Mouse (Mus musculus) stomach, embryonic 14.5 days (tissue): ENCODE data around the gene Gm11444. TPM values are rescaled to one million over a fixed set of nuclear protein-coding genes. Genes with fewer than 3 reads are reported as not detected.

Experiments
- ATAC-seq: fragments of 200-750 bp; cut with Nextera tagmentation; 2 replicates; pipeline ENCODE4 v1.8.0; 2017; ENCODE audit warnings: low read depth, moderate TSS enrichment; ENCODE audit not compliant: insufficient number of reproducible peaks, insufficient read depth, low FRiP score
- H3K27ac ChIP-seq: fragments of 300-500 bp; sonication (generic); 2 replicates; pipeline ENCODE4 v1.5.1; 2014; ENCODE audit warnings: mild to moderate bottlenecking, low read length, moderate library complexity, mixed read lengths
- H3K27me3 ChIP-seq: fragments of 300-500 bp; sonication (generic); 2 replicates; pipeline ENCODE4 v1.6.1; 2014; ENCODE audit warnings: low read length, control low read depth, mixed read lengths; ENCODE audit not compliant: control insufficient read depth, insufficient read depth
- H3K36me3 ChIP-seq: fragments of 300-500 bp; sonication (generic); 2 replicates; pipeline ENCODE4 v1.6.1; 2014; ENCODE audit warnings: mild to moderate bottlenecking, control low read depth, low read length, moderate library complexity, mixed read lengths; ENCODE audit not compliant: control insufficient read depth, insufficient read depth
- H3K4me1 ChIP-seq: fragments of 300-500 bp; sonication (generic); 2 replicates; pipeline ENCODE4 v1.6.1; 2014; ENCODE audit warnings: low read length, control low read depth, mixed read lengths; ENCODE audit not compliant: control insufficient read depth, insufficient read depth
- H3K4me2 ChIP-seq: fragments of 300-500 bp; sonication (generic); replicated peaks from 2 replicates; pipeline ENCODE4 v1.6.1; 2014; ENCODE audit warnings: low read depth, low read length, control low read depth
- H3K4me3 ChIP-seq: fragments of 300-500 bp; sonication (generic); 2 replicates; pipeline ENCODE4 v1.5.1; 2014; ENCODE audit warnings: low read depth, low read length, control low read depth
- H3K9ac ChIP-seq: fragments of 300-500 bp; sonication (generic); replicated peaks from 2 replicates; pipeline ENCODE4 v1.6.1; 2014; ENCODE audit warnings: low read depth, mild to moderate bottlenecking, control low read depth, low read length, moderate library complexity, mixed read lengths
- H3K9me3 ChIP-seq: fragments of 300-500 bp; sonication (generic); 2 replicates; pipeline ENCODE4 v1.6.1; 2016; ENCODE audit warnings: low read depth, low read length, control low read depth; ENCODE audit not compliant: control insufficient read depth
- WGBS: fragments of 180-500 bp; shearing (Covaris S2); extraction: QIAGEN DNeasy Blood & Tissue Kit; methylation state at CpG from one replicate; pipeline ENCODE4 v1.1.7; 2014; 5-methylcytosine and 5-hydroxymethylcytosine counted together
- polyA plus RNA-seq: library from polyadenylated mRNA; unstranded; fragments of >200 nt; fragmentation: Nextera tagmentation; extraction: Ambion mirVana; gene quantifications from 2 replicates; pipeline ENCODE4 v1.2.1, GENCODE M21; 2014

Gm11444 gene
- polyA plus RNA-seq, 1 experiment from 2014 or later = not detected

DNA sequence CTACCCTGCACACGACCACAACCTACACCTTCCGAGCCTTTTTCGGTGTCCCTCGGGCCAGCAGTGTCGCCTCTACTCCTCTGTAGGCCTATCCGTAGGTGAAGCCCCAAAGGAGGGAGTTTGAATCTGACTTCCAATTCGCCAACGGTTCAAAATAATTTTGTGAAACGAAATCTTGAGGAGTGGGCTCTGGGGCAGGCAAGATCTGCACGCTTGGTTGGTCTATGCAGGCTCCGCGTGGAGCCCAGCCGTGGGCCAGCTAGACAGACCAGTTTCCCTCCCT, 40.4 kb upstream of the Gm11444 start:
- Histone ChIP-seq H3K27ac (no peak overlapping the region), H3K4me1 (peaks cover 10% of the 10 kb centered on the region), H3K4me3 (no peak overlapping the region), H3K9me3 (no peaks in the 10 kb centered on the region), H3K4me2 (no peak overlapping the region), H3K36me3 (no peaks in the 10 kb centered on the region), H3K9ac (no peak overlapping the region), H3K27me3 (peaks cover 56% of the 10 kb centered on the region)
- WGBS = 5% methylated on average over 13 of the region's 13 CpGs
- no peak for ATAC-seq

DNA sequence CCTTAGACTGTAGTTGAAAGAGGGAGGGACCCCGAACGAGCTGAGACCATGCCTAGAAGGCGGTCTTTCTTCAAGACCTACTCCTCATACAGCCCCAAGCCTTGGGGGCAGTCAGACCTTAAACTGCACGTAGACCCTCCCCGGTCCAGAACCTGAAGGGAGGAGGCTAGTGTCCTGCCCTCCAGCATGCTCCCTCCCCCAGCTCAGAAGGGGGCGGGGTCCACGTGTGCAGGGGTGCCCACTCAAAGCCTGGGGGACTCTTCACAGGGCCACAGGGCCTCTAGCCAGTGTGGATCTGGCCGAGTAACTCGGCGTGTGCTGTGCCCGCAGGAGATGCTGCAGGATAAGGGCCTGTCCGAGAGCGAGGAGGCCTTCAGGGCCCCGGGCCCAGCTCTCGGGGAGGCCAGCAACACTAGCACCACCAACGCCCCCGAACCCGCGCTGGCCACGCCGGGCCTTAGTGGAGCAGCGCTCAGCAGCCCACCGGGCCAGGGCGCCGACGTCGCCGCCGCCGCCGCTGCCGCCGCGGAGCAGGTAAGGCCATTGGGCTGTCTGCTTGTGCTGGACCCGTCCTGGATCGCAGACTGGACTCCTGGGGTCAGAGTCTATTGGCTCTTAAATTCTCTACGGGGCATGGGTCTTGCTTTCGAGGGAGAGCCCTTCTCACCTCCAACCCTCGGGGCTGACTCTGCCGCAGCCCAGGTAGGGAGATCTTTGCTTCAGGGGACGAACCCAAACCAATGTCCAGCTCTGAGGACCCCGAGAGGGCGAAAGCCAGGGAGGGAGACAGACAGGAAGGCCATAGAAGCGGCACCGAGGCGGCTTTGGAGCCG, 39.8 kb upstream of the Gm11444 start:
- no peak for ATAC-seq
- no peaks in the 10 kb centered on the region for H3K36me3 ChIP-seq
- WGBS = 11% methylated on average over 47 of the region's 47 CpGs
- H3K4me2 ChIP-seq = no peak overlapping the region
- H3K27ac ChIP-seq = no peak overlapping the region
- no peaks in the 10 kb centered on the region for H3K9me3 ChIP-seq
- no peak overlapping the region for H3K9ac ChIP-seq
- H3K27me3 ChIP-seq = peaks cover 60% of the 10 kb centered on the region
- no peak overlapping the region for H3K4me3 ChIP-seq
- H3K4me1 ChIP-seq = peaks cover 10% of the 10 kb centered on the region

GRCm38 (mm10) chr11:85889056-85889729, 39.1 kb upstream of the Gm11444 start:
- Histone ChIP-seq H3K36me3 (no peaks in the 10 kb centered on the region), H3K9ac (no peak overlapping the region), H3K9me3 (no peaks in the 10 kb centered on the region), H3K4me1 (peaks cover 10% of the 10 kb centered on the region), H3K27me3 (peaks cover 66% of the 10 kb centered on the region), H3K27ac (no peak overlapping the region), H3K4me3 (no peak overlapping the region), H3K4me2 (no peak overlapping the region)
- no peak for ATAC-seq
- WGBS = 46% methylated on average over 8 of the region's 8 CpGs

- Histone ChIP-seq H3K9ac (no peak overlapping the region), H3K27ac (no peak overlapping the region), H3K4me3 (no peak overlapping the region), H3K36me3 (no peaks in the 10 kb centered on the region), H3K4me1 (peaks cover 10% of the 10 kb centered on the region), H3K27me3 (peaks cover 66% of the 10 kb centered on the region), H3K4me2 (0 out of 2 replicates have a peak overlapping the region, but pooled peaks have one; percentile 4), H3K9me3 (no peaks in the 10 kb centered on the region)
- 7% methylated on average over 26 of the region's 26 CpGs for WGBS
- ATAC-seq = peak; percentile 60; the same call in 1 of the 2 replicates
Observed at GRCm38 (mm10) chr11:85888451-85888961, 38.4 kb upstream of the Gm11444 start.

DNA sequence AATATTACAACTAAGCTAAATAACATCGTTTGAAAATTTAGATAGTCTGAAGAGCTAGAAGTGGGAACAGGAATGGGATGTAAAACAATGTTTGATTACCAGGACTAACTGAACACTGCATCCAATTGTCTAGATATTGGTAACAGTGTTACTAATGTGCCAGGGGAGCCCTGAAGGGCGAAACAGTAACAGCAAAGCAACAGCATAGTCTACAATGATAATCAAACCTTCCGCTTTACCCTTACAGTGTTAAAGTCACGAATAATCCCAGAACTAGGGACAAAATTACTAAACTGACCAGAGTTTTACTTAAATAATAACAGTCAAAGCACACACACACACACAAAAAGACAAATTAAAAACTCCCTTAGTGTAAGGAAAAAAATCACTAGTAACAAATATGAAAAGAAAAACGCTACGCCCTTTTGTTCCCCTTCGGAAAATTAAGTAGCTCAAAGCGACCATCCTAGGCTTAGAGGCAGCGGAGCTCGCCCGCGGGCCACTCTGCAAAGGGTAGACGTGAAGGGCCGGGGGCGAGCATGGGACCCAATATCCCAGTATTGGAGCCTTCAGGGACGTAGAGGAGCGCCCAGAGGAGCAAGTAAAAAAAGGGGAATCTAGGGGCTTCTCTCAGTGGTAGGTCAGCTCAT, 37.8 kb upstream of the Gm11444 start:
- Histone ChIP-seq H3K9me3 (no peaks in the 10 kb centered on the region), H3K4me1 (peaks cover 10% of the 10 kb centered on the region), H3K27me3 (peaks cover 63% of the 10 kb centered on the region), H3K9ac (no peak overlapping the region), H3K4me2 (0 out of 2 replicates have a peak overlapping the region, but pooled peaks have one; percentile 4), H3K36me3 (no peaks in the 10 kb centered on the region), H3K27ac (no peak overlapping the region), H3K4me3 (no peak overlapping the region)
- 6% methylated on average over 17 of the region's 17 CpGs for WGBS
- ATAC-seq = no peak

DNA sequence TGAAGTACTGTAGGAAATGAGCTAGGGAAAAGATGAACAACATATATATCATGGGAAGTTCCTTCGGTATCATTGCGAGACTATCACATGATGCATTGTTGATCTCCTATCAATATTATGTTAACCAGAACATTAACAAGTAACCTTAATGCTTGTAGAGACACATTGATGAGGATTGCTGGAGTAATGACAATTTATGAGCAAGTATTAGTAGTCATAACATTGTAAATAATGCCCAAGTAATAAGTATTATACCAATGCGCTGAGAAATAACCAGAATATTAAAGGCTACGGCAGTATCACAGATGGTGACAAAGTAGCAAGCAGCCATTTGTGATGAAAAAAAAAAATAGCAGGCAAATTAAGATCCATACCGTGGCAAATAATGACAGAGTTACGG, 37.1 kb upstream of the Gm11444 start:
- Histone ChIP-seq H3K36me3 (no peaks in the 10 kb centered on the region), H3K9me3 (no peaks in the 10 kb centered on the region), H3K27me3 (peaks cover 62% of the 10 kb centered on the region), H3K9ac (no peak overlapping the region), H3K27ac (no peak overlapping the region), H3K4me3 (no peak overlapping the region), H3K4me2 (no peak overlapping the region), H3K4me1 (peaks cover 10% of the 10 kb centered on the region)
- WGBS = 26% methylated on average over 6 of the region's 6 CpGs
- no peak for ATAC-seq

GRCm38 (mm10) chr11:85886429-85886785, 36.3 kb upstream of the Gm11444 start:
- H3K9me3 ChIP-seq = no peaks in the 10 kb centered on the region
- peaks cover 64% of the 10 kb centered on the region for H3K27me3 ChIP-seq
- no peak overlapping the region for H3K9ac ChIP-seq
- H3K27ac ChIP-seq = no peak overlapping the region
- H3K4me3 ChIP-seq = no peak overlapping the region
- peaks cover 10% of the 10 kb centered on the region for H3K4me1 ChIP-seq
- WGBS = 7% methylated on average over 22 of the region's 22 CpGs
- no peaks in the 10 kb centered on the region for H3K36me3 ChIP-seq
- no peak overlapping the region for H3K4me2 ChIP-seq
- ATAC-seq = no peak

DNA sequence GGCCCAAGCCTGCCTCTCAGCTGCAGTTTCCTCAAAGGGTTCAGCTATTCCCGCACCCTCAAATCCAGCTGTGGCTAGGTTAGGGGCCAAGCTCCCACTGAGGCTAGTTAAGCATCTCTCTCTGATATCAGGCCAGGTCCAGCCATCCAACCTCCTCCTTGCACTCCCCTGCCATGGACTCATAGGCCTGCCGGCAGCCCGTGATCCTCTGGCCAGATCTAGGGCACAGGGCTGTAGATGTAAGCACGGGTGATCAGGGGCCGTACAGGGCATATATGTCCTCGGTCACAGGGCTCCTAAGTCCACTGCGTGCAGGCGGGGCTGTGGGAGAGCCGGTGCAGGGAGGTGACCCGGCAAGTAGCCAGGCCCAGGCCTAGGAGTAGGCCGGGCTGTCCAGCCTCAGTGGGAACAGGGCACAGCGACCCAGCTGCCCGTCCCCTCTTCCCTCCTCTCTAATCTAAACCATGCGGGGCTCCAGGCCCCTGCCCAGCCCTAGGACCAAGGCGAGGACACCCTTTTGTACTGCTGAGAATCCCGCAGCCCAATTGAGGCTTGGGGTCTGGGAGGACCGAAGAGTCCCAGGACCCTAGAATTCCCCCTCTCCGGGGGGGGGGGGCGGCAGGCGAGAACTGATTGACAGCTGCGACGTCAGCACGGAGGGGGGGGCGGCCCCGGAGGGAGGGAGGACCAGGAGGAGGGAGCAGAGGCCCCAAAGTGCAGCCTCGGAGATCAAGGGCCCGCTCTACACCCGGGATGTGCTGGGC, 35.7 kb upstream of the Gm11444 start, which contains the start of gene Tbx4:
TSS of gene Tbx4 (plus strand) at position 758 of the 764 bp plus-strand sequence.
- Histone ChIP-seq H3K36me3 (no peaks in the 10 kb centered on the region), H3K4me1 (peaks cover 10% of the 10 kb centered on the region), H3K4me2 (no peak within 1 kb of the TSS), H3K27ac (no peak within 1 kb of the TSS), H3K27me3 (peaks cover 58% of the 10 kb centered on the region), H3K4me3 (no peak within 1 kb of the TSS), H3K9ac (no peak within 1 kb of the TSS), H3K9me3 (no peaks in the 10 kb centered on the region)
- WGBS = 29% methylated on average over 23 of the region's 28 CpGs
- ATAC-seq = peak; percentile 12; the same call in 1 of the 2 replicates
